Mouse (Mus musculus): ENCODE measurements at regions not wholly inside any gene's neighbourhood (a gene's known extent, or its start where the extent isn't known, plus 50 kb on each side); places are given as distances from the start of the nearest gene placed in this dataset.

GRCm38 (mm10) chr14:45943581-45943980, 285.6 kb upstream of the Ddhd1 start:
- TF ChIP-seq POLR2A (IDR thresholded peaks at IDR 0.05; ENCODE audit: insufficient read length, low read depth) = no peak
- TF ChIP-seq MAX (IDR thresholded peaks at IDR 0.05; ENCODE audit: low read depth) = no peak
- TF ChIP-seq POLR2AphosphoS2 (IDR thresholded peaks at IDR 0.05; ENCODE audit: insufficient read length, low read depth) = no peak
- no peak for TF ChIP-seq TCF12 (IDR thresholded peaks at IDR 0.05; ENCODE audit: insufficient read depth, poor library complexity, severe bottlenecking)

Measured in myocyte (in vitro differentiated cells).